Mouse (Mus musculus): ENCODE measurements around the gene 4931417E11Rik. TPM values are rescaled to one million over a fixed set of nuclear protein-coding genes. Genes with fewer than 3 reads are reported as not detected.

4931417E11Rik gene
- polyA plus RNA-seq, 1 experiment from 2014 or later, result not detected

Other genes starting within 250 kb of the 4931417E11Rik start
- gene Dnah6, start 248.0 kb downstream of the 4931417E11Rik start, polyA plus RNA-seq (2015; fragmentation: Nextera tagmentation; extraction: Ambion mirVana), result not detected in 2 replicates
- gene Suclg1, start 221.3 kb downstream of the 4931417E11Rik start, polyA plus RNA-seq (2015; fragmentation: Nextera tagmentation; extraction: Ambion mirVana), result 156 and 158 TPM in 2 replicates